Mouse (Mus musculus): ENCODE measurements around the gene Chpf.

Chpf gene

DNA sequence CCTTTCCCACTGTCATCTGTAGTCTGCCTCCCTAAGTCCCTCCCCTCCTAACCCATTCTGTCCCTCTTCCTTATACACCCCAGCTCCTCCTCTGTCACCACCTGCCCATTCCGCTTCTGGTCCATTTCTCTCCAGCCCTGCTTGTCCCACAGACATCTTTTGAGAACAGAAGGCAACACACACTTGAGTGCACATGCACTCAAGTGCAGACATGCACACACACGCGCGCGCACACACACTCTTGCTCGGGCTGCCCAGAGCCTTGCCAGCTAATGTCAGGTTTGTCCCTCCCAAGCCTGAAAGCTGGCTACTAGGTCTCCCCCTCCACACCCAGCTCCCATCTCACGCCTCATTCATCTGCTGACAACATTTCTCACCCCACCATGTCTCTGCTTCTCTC, 38.4 kb downstream of the Chpf start:
- DNase-seq (ENCODE audit: low read depth): no peak

GRCm38 (mm10) chr1:75438782-75439181, 40.3 kb downstream of the Chpf start:
- no peak for DNase-seq (ENCODE audit: low read depth)

- DNase-seq (ENCODE audit: low read depth): peak; percentile 95
These were observed 43.4 kb downstream of the Chpf start, which contains the start of gene Gmppa for GRCm38 (mm10) chr1:75435475-75436328. TSS of gene Gmppa (plus strand) at chr1:75435930.

- peak; percentile 88 for DNase-seq (ENCODE audit: low read depth)
These were observed 53.2 kb downstream of the Chpf start for GRCm38 (mm10) chr1:75425796-75426471.

All from NIH3T3 (cell line).